Mouse (Mus musculus) small intestine, adult 2 months (tissue): ENCODE results near the gene Tead1. TPM values are rescaled to one million over a fixed set of nuclear protein-coding genes. Genes with fewer than 3 reads are reported as not detected.

Experiments
- H3K27ac ChIP-seq: fragments of 200-500 bp; 2 replicates; pipeline ENCODE4 v1.5.1; 2012; ENCODE audit warnings: low read depth, low read length, control low read depth, inconsistent platforms; ENCODE audit not compliant: insufficient read depth
- H3K27me3 ChIP-seq: fragments of 200-500 bp; 2 replicates; pipeline ENCODE4 v1.6.1; 2012; ENCODE audit warnings: mild to moderate bottlenecking, moderate library complexity, low read length, inconsistent platforms; ENCODE audit not compliant: control insufficient read depth, insufficient read depth
- H3K36me3 ChIP-seq: fragments of 200-500 bp; 2 replicates; pipeline ENCODE4 v1.6.1; 2012; ENCODE audit warnings: mild to moderate bottlenecking, low read length, control low read depth, inconsistent platforms; ENCODE audit not compliant: control insufficient read depth, insufficient read depth
- H3K4me1 ChIP-seq: fragments of 200-500 bp; 2 replicates; pipeline ENCODE4 v1.6.1; 2012; ENCODE audit warnings: low read length, inconsistent platforms, mixed read lengths; ENCODE audit not compliant: control insufficient read depth, insufficient read depth, insufficient read length
- H3K4me3 ChIP-seq: fragments of 200-500 bp; 2 replicates; pipeline ENCODE4 v1.5.1; 2012; ENCODE audit warnings: low read depth, mild to moderate bottlenecking, control low read depth, inconsistent platforms, low read length, moderate library complexity
- CTCF ChIP-seq: fragments of 200-500 bp; IDR thresholded peaks from 2 replicates; pipeline ENCODE4 v1.5.1; 2012; ENCODE audit warnings: low read depth, mild to moderate bottlenecking, control low read depth, inconsistent platforms, low read length, moderate library complexity, mixed read lengths; ENCODE audit not compliant: insufficient replicate concordance, insufficient read length; ENCODE audit errors: extremely low read depth
- POLR2A ChIP-seq: fragments of 200-500 bp; IDR thresholded peaks from 2 replicates; pipeline ENCODE4 v1.6.1; 2012; ENCODE audit warnings: low read depth, mild to moderate bottlenecking, control low read depth, inconsistent platforms, low read length, moderate library complexity
- WGBS: fragments of 180-500 bp; shearing (Covaris S2); methylation state at CpG from one replicate; pipeline ENCODE4 v1.1.7; 2018; 5-methylcytosine and 5-hydroxymethylcytosine counted together
- polyA plus RNA-seq: library from polyadenylated mRNA; depleted of rRNA; stranded (reverse); fragments of >200 nt; gene quantifications from 2 replicates; pipeline ENCODE4 v1.2.3, GENCODE M21; 2012

Gene Tead1
- polyA plus RNA-seq, 1 experiment = 3.7 TPM

GRCm38 (mm10) chr7:112825339-112825781, 146.2 kb downstream of the Tead1 start:
- Histone ChIP-seq H3K27ac (peak overlapping the region; percentile 77), H3K4me3 (peak overlapping the region; percentile 14; the same call in 1 of the 2 replicates), H3K4me1 (peaks cover 16% of the 10 kb centered on the region), H3K36me3 (no peaks in the 10 kb centered on the region), H3K27me3 (no peaks in the 10 kb centered on the region)
- WGBS = 10% methylated on average over 11 of the region's 11 CpGs
- no peak for TF ChIP-seq POLR2A
- TF ChIP-seq CTCF = no peak

GRCm38 (mm10) chr7:112826114-112826911, 147.2 kb downstream of the Tead1 start:
- Histone ChIP-seq H3K4me1 (peaks cover 16% of the 10 kb centered on the region), H3K27me3 (no peaks in the 10 kb centered on the region), H3K4me3 (peak overlapping the region; percentile 2; the same call in 1 of the 2 replicates), H3K36me3 (no peaks in the 10 kb centered on the region), H3K27ac (peak overlapping the region; percentile 77)
- WGBS = 13% methylated on average over 17 of the region's 17 CpGs
- TF ChIP-seq CTCF (no peak), POLR2A (no peak)

GRCm38 (mm10) chr7:112828016-112828695, 149.0 kb downstream of the Tead1 start:
- WGBS = 25% methylated on average over 10 of the region's 10 CpGs
- TF ChIP-seq POLR2A (no peak), CTCF (no peak)
- peak overlapping the region; percentile 78 for H3K27ac ChIP-seq
- no peaks in the 10 kb centered on the region for H3K36me3 ChIP-seq
- peaks cover 16% of the 10 kb centered on the region for H3K4me1 ChIP-seq
- H3K4me3 ChIP-seq = no peak overlapping the region
- H3K27me3 ChIP-seq = no peaks in the 10 kb centered on the region

GRCm38 (mm10) chr7:112828696-112829022, 149.5 kb downstream of the Tead1 start:
- H3K36me3 ChIP-seq = no peaks in the 10 kb centered on the region
- no peak overlapping the region for H3K4me3 ChIP-seq
- TF ChIP-seq CTCF (no peak), POLR2A (no peak)
- H3K4me1 ChIP-seq = peaks cover 16% of the 10 kb centered on the region
- no peak overlapping the region for H3K27ac ChIP-seq
- H3K27me3 ChIP-seq = no peaks in the 10 kb centered on the region

- Histone ChIP-seq H3K27ac (no peak overlapping the region), H3K27me3 (no peaks in the 10 kb centered on the region), H3K4me3 (no peak overlapping the region), H3K36me3 (no peaks in the 10 kb centered on the region), H3K4me1 (peaks cover 9% of the 10 kb centered on the region)
- TF ChIP-seq CTCF (no peak), POLR2A (no peak)
- WGBS = 34% methylated on average over 4 of the region's 4 CpGs
Observed at GRCm38 (mm10) chr7:112830946-112831345, 151.8 kb downstream of the Tead1 start.

- 78% methylated on average over 4 of the region's 4 CpGs for WGBS
- Histone ChIP-seq H3K36me3 (no peaks in the 10 kb centered on the region), H3K27me3 (no peaks in the 10 kb centered on the region), H3K4me1 (peaks cover 5% of the 10 kb centered on the region), H3K27ac (no peak overlapping the region), H3K4me3 (no peak overlapping the region)
- no peak for TF ChIP-seq POLR2A
- TF ChIP-seq CTCF = no peak
Observed at GRCm38 (mm10) chr7:112831446-112831845, 152.3 kb downstream of the Tead1 start.

- WGBS = 89% methylated on average over 4 of the region's 4 CpGs
- no peak overlapping the region for H3K4me3 ChIP-seq
- H3K27ac ChIP-seq = no peak overlapping the region
- H3K27me3 ChIP-seq = no peaks in the 10 kb centered on the region
- TF ChIP-seq CTCF (no peak), POLR2A (no peak)
- peaks cover 3% of the 10 kb centered on the region for H3K4me1 ChIP-seq
- H3K36me3 ChIP-seq = no peaks in the 10 kb centered on the region
Observed at GRCm38 (mm10) chr7:112833132-112833531, 154.0 kb downstream of the Tead1 start.
